Mouse (Mus musculus) intestine, embryonic 14.5 days (tissue): ENCODE results near the gene Slco1a6. TPM values are rescaled to one million over a fixed set of nuclear protein-coding genes. Genes with fewer than 3 reads are reported as not detected.
"Not testable (repeated sequence)": the region's sequence is repeated elsewhere in the genome, so short reads cannot be mapped to it uniquely, and the experiment has no call there.

ENCODE experiments used
- ATAC-seq: fragments of 200-750 bp; cut with Nextera tagmentation; replicated peaks from 2 replicates; pipeline ENCODE4 v1.8.0; 2017; ENCODE audit warnings: low read depth, moderate number of reproducible peaks, moderate TSS enrichment, moderate library complexity; ENCODE audit not compliant: low FRiP score, low TSS enrichment
- DNase-seq: peaks from one replicate; pipeline ENCODE4 v3.0.0-alpha.2; 2018; ENCODE audit warnings: low spot score
- H3K27ac ChIP-seq: fragments of 300-500 bp; sonication (generic); 2 replicates; pipeline ENCODE4 v1.5.1; 2014; ENCODE audit warnings: low read depth, mild to moderate bottlenecking, control low read depth
- H3K27me3 ChIP-seq: fragments of 300-500 bp; sonication (generic); replicated peaks from 2 replicates; pipeline ENCODE4 v1.6.1; 2014; ENCODE audit warnings: low read length, control low read depth; ENCODE audit not compliant: control insufficient read depth, insufficient read depth
- H3K36me3 ChIP-seq: fragments of 300-500 bp; sonication (generic); 2 replicates; pipeline ENCODE4 v1.6.1; 2014; ENCODE audit warnings: low read length, control low read depth; ENCODE audit not compliant: control insufficient read depth, insufficient read depth
- H3K4me1 ChIP-seq: fragments of 300-500 bp; sonication (generic); replicated peaks from 2 replicates; pipeline ENCODE4 v1.6.1; 2014; ENCODE audit warnings: low read length, control low read depth, mixed read lengths; ENCODE audit not compliant: control insufficient read depth, insufficient read depth
- H3K4me2 ChIP-seq: fragments of 300-500 bp; sonication (generic); 2 replicates; pipeline ENCODE4 v1.6.1; 2014; ENCODE audit warnings: low read length
- H3K4me3 ChIP-seq: fragments of 300-500 bp; sonication (generic); 2 replicates; pipeline ENCODE4 v1.5.1; 2014; ENCODE audit warnings: low read depth, low read length, control low read depth, mixed read lengths
- H3K9ac ChIP-seq: fragments of 300-500 bp; sonication (generic); 2 replicates; pipeline ENCODE4 v1.6.1; 2014; ENCODE audit warnings: mild to moderate bottlenecking, low read length
- H3K9me3 ChIP-seq: fragments of 300-500 bp; sonication (generic); 2 replicates; pipeline ENCODE4 v1.6.1; 2016; ENCODE audit warnings: low read length, control low read depth; ENCODE audit not compliant: control insufficient read depth
- WGBS: fragments of 180-500 bp; shearing (Covaris S2); extraction: QIAGEN DNeasy Blood & Tissue Kit; methylation state at CpG from one replicate; pipeline ENCODE4 v1.1.7; 2014; 5-methylcytosine and 5-hydroxymethylcytosine counted together
- polyA plus RNA-seq: library from polyadenylated mRNA; unstranded; fragments of >200 nt; fragmentation: Nextera tagmentation; extraction: Ambion mirVana; gene quantifications from 2 replicates; pipeline ENCODE4 v1.2.1, GENCODE M21; 2014

The Slco1a6 gene
- polyA plus RNA-seq, 1 experiment from 2014 or later: not detected

DNA sequence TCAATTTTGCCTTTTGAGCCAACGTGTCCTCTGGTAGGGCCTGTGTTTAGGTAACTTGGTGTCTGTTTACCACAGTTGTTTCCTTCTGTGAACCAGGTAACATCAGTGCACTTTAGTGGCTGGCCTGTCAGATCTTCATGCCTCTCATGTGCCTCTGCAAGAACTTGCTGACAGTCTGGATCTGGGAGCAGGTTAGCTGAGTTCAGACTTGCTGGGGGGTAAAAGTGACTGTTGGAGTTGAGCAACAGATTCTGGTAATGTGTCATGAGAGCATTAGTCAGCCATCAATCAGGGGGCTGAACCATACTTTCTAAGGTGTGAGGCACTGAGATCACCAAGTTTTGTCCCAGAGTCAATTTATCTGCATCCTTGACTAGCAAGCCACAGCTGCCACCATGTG, 16.4 kb downstream of the Slco1a6 start:
- Histone ChIP-seq H3K4me1 (no peaks in the 10 kb centered on the region), H3K36me3 (no peaks in the 10 kb centered on the region), H3K27me3 (no peaks in the 10 kb centered on the region), H3K27ac (no peak overlapping the region), H3K9ac (no peak overlapping the region), H3K4me2 (no peak overlapping the region), H3K4me3 (no peak overlapping the region), H3K9me3 (no peaks in the 10 kb centered on the region)
- WGBS: 68% methylated on average over 1 of the region's 1 CpGs
- no peak for DNase-seq
- ATAC-seq: no peak

DNA sequence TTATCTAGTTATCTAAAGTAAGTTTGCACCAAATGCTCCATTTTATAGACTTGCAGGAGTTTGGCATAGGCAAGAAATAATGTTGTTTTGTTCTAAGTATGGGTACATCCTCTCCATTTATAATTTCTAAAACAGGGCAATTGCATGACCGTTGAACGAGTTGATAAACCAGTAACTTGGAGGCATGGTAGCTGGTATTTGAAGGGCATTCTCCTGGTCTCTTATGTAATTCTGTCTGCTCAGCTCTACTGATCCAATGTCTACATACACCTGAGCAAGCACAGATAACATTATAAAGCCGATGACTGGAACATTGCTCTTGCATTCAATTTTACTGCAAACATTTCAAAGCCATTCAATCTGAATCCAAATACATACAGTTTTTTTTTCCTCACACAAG, 20.9 kb downstream of the Slco1a6 start:
- H3K4me2 ChIP-seq: no peak overlapping the region
- no peaks in the 10 kb centered on the region for H3K9me3 ChIP-seq
- DNase-seq (no peak), ATAC-seq (no peak)
- no peak overlapping the region for H3K27ac ChIP-seq
- no peak overlapping the region for H3K4me3 ChIP-seq
- no peaks in the 10 kb centered on the region for H3K36me3 ChIP-seq
- no peaks in the 10 kb centered on the region for H3K27me3 ChIP-seq
- H3K9ac ChIP-seq: no peak overlapping the region
- 95% methylated on average over 3 of the region's 3 CpGs for WGBS
- H3K4me1 ChIP-seq: no peaks in the 10 kb centered on the region

DNA sequence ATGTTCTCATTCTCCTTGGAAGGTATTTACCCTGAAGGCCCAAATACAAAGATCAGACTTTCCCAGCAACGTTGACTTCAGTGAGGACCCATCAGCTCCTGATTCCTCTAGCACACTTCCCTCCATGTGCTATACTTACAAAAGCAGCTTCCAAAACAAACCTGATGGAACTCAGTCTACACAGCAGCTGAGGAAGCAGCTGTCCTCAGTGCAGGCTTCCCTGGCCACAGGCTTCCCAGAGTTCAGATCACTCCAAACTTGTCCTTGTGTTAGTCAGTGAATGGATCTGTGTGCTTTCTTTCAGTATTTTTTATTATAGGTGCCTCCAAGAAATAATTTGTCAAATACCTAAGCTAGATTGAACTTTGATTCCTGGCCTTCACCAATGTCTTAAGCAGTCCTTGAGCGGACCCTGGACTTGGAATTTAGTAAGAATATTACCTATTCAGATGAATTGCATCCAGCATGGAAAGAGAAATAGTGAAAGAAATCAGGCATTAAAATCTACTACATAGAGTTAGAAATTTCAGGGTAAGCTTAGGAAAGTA, 22.4 kb downstream of the Slco1a6 start:
- H3K27me3 ChIP-seq: no peaks in the 10 kb centered on the region
- H3K9me3 ChIP-seq: no peaks in the 10 kb centered on the region
- no peak overlapping the region for H3K4me2 ChIP-seq
- H3K4me3 ChIP-seq: no peak overlapping the region
- H3K4me1 ChIP-seq: no peaks in the 10 kb centered on the region
- no peak overlapping the region for H3K27ac ChIP-seq
- no peak for DNase-seq
- 72% methylated on average over 2 of the region's 2 CpGs for WGBS
- H3K9ac ChIP-seq: no peak overlapping the region
- no peaks in the 10 kb centered on the region for H3K36me3 ChIP-seq
- no peak for ATAC-seq

DNA sequence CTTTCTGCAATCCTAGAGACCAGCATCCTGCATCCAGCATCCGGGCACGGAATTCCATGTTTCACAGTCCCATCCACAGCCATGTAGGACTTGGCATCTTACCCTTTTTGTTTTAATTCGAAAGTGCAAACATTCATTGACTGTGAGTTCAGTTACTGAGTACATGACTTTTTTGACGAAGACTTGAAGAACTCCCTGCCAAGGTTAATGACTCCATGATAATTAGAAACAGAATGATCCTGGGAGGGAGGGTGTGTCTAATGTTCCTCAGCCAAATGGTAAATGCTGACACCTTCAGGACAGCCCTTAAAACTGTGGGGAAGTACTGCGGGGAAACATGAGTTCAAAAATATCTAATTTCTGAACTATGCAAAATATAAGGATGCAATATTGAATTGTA, 44.9 kb downstream of the Slco1a6 start:
- DNase-seq (no peak), ATAC-seq (no peak)
- Histone ChIP-seq H3K36me3 (no peaks in the 10 kb centered on the region), H3K9ac (no peak overlapping the region), H3K27me3 (no peaks in the 10 kb centered on the region), H3K27ac (no peak overlapping the region), H3K4me1 (no peaks in the 10 kb centered on the region), H3K4me3 (no peak overlapping the region), H3K4me2 (no peak overlapping the region), H3K9me3 (no peaks in the 10 kb centered on the region)
- WGBS: 88% methylated on average over 5 of the region's 5 CpGs

DNA sequence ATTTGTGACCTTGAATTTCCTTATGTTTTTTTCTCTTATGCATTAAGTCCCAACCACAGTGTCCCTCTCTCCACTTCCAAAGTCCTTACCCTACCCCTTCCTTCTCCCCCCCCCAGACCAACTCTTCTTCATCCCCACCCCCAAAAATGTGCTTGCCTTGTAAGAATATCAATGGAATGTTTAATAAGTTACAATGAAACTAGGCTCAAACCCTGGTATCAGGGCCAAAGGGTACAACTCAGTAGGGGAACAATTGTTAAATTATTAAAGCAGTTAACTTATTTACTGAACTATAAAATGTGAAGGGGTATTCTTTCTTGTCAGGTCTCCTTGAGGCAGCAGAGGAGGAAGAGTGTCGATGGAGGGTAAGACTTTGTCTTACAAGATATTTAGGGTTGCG, 47.1 kb downstream of the Slco1a6 start:
- DNase-seq: no peak
- H3K27ac ChIP-seq: no peak overlapping the region

DNA sequence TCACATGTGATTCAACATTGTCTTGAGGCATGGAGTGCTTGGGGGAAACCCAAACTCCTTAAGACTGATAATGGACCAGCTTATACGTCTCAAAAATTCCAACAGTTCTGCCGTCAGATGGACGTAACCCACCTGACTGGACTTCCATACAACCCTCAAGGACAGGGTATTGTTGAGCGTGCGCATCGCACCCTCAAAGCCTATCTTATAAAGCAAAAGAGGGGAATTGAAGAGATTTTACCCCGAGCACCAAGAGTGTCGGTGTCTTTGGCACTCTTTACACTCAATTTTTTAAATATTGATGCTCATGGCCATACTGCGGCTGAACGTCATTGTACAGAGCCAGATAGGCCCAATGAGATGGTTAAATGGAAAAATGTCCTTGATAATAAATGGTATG, 54.2 kb downstream of the Slco1a6 start:
- H3K27ac ChIP-seq, H3K36me3 ChIP-seq, H3K9ac ChIP-seq, H3K27me3 ChIP-seq, H3K9me3 ChIP-seq, DNase-seq, H3K4me3 ChIP-seq, H3K4me2 ChIP-seq, ATAC-seq, H3K4me1 ChIP-seq: not testable (repeated sequence)
- 94% methylated on average over 2 of the region's 10 CpGs for WGBS

More for the DNA sequence above, 47.1 kb downstream of the Slco1a6 start:
- Histone ChIP-seq H3K4me2 (no peak overlapping the region), H3K4me3 (no peak overlapping the region), H3K9ac (no peak overlapping the region), H3K9me3 (no peaks in the 10 kb centered on the region), H3K36me3 (no peaks in the 10 kb centered on the region), H3K4me1 (no peaks in the 10 kb centered on the region), H3K27me3 (no peaks in the 10 kb centered on the region)
- ATAC-seq: no peak
- 89% methylated on average over 2 of the region's 2 CpGs for WGBS

DNA sequence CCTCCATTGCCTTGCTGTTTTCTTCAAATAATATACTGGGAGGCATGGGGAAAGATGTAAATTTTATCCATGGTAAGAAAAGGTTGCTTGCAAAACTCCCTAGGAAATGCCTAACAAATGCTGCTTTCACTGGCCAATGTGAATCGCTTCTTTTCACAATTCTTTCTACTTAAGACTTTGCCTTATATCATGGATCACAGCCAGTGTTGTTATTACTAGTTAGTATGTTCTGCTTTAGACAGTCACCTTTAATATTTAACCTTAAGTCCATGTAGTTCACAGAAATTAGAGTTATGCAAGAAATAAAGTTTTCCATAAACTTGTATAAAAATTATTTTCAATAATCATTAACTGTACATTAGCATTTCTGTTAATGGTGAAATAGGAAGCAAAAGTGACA, 60.0 kb downstream of the Slco1a6 start:
- no peak overlapping the region for H3K27ac ChIP-seq
- DNase-seq (no peak), ATAC-seq (no peak)
- no peak overlapping the region for H3K4me3 ChIP-seq
- H3K9ac ChIP-seq: no peak overlapping the region
- 98% methylated on average over 1 of the region's 1 CpGs for WGBS
- no peaks in the 10 kb centered on the region for H3K9me3 ChIP-seq
- no peaks in the 10 kb centered on the region for H3K27me3 ChIP-seq
- no peak overlapping the region for H3K4me2 ChIP-seq
- H3K36me3 ChIP-seq: no peaks in the 10 kb centered on the region
- H3K4me1 ChIP-seq: no peaks in the 10 kb centered on the region

DNA sequence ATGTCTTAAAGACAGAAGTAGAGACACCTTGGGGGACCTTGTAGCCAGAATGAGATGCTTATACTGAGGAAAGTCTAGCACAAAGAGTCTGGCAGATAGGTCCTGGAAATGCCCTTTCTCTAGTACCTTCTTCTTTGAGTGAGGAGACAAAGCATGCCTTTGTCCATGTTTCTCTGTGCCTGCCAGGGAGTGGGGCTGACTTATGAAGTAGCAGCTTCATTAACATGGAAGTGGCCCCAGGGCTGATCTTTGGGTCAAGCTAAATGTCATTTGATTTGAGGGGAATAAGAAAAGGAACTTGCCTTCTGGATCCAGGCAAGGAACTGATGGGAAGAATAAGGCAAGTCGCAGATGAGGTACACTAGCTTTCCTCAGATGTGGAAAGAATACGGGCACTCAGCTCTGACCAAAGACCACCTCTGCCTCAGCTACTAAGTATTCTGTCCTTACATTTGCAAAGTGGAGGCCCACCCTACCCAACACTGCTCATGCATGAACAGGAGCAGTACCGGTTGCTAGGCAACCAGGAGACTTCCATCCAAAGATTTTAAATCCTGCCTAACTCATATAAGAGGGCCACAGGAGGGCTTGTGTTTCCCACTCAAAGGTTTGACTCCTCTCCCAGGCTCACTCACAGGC, 96.5 kb downstream of the Slco1a6 start:
- ATAC-seq (0 out of 2 replicates have a peak, but pooled peaks have one; percentile 19), DNase-seq (no peak)
- Histone ChIP-seq H3K36me3 (no peaks in the 10 kb centered on the region), H3K4me1 (no peaks in the 10 kb centered on the region), H3K27ac (no peak overlapping the region), H3K4me3 (no peak overlapping the region), H3K9me3 (no peaks in the 10 kb centered on the region), H3K4me2 (no peak overlapping the region), H3K27me3 (no peaks in the 10 kb centered on the region), H3K9ac (no peak overlapping the region)
- 84% methylated on average over 3 of the region's 3 CpGs for WGBS

DNA sequence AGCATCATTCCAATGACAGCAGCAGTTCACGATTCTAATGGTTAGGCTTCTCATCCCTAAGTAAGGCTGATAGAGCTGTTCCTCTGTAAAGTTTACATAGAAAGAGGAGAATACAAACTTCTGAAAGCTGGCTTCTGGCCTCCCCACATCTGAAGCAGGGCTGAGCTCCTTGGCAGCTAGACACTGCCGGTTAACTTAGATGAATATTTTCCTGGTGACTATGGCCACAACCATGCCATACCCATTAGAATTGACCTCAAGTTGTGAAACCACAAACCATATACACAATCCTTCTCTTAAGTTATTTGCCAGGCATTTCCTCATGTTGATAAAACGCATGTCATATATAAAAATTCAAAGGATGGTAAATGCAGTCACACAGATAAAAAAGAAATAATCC, 117.2 kb downstream of the Slco1a6 start:
- WGBS: 75% methylated on average over 3 of the region's 3 CpGs
- no peak overlapping the region for H3K4me2 ChIP-seq
- DNase-seq: no peak
- no peak overlapping the region for H3K4me3 ChIP-seq
- no peak overlapping the region for H3K27ac ChIP-seq
- H3K9ac ChIP-seq: no peak overlapping the region
- H3K4me1 ChIP-seq: no peaks in the 10 kb centered on the region
- no peak for ATAC-seq
- no peaks in the 10 kb centered on the region for H3K9me3 ChIP-seq
- H3K27me3 ChIP-seq: no peaks in the 10 kb centered on the region
- no peaks in the 10 kb centered on the region for H3K36me3 ChIP-seq
